Mouse (Mus musculus): ENCODE measurements around the gene Elavl3. TPM values are rescaled to one million over a fixed set of nuclear protein-coding genes. Genes with fewer than 3 reads are reported as not detected.

Elavl3 gene
- polyA plus RNA-seq, 1 experiment from 2014 or later = 0.73 TPM

DNA sequence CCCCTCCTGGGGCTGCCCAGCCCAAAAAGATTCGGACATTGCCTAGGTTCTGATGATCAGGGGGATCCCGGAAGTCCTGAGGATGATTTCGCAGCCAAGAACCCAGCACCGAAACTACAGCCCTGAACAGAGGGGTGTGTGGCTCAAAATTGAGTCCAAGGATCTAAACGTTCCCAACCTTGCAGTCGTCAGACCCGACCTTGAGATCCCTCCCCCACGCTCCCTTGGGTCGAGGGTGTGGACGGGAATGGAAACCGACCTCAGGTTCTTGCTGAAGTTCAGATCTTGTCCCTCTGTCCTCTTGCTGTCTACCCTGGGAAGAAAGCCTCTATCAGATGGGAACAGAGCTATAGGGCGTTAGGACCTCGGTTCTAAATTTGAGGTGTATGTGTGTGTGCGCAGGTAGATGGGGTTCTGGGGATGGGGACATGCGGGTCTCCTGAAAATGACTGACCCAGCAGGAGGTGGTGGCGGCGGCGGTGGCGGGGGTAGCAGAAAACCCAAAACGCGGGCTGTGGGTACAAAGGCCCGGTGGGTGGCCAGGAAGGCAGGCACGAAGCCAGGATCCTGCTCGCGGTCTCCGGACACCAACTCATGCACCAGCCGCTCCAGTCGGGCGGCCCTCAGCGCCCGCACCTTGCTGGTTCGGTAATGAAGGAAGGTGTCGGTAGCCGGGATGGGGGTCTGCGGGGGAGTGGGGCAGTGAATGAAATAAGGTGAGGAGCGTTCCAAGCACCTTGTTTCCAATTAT lies 64.1 kb downstream of the Elavl3 start:
- no peak overlapping the region for H3K9ac ChIP-seq (ENCODE audit: low read length)
- 0 out of 2 replicates have a peak, but pooled peaks cover 2% of the 10 kb centered on the region for H3K4me1 ChIP-seq (replicated peaks; ENCODE audit: control insufficient read depth, insufficient read depth)
- H3K4me2 ChIP-seq (replicated peaks; ENCODE audit: low read depth) = peak overlapping the region; percentile 56
- no peaks in the 10 kb centered on the region for H3K36me3 ChIP-seq (ENCODE audit: control insufficient read depth, insufficient read depth, low read length)
- H3K9me3 ChIP-seq (ENCODE audit: control insufficient read depth, low read length) = no peaks in the 10 kb centered on the region
- TF ChIP-seq CTCF (IDR thresholded peaks at IDR 0.05; ENCODE audit: low read depth) (no peak), EP300 (optimal IDR thresholded peaks at IDR 0.05) (no peak)
- DNase-seq (ENCODE audit: low spot score) (no peak), ATAC-seq (ENCODE audit: low FRiP score, low TSS enrichment) (no peak)
- no peaks in the 10 kb centered on the region; the same call in 1 of the 2 replicates for H3K27me3 ChIP-seq (ENCODE audit: control insufficient read depth, insufficient read depth, low read length)
- H3K27ac ChIP-seq (replicated peaks) = no peak overlapping the region
- H3K4me3 ChIP-seq (ENCODE audit: low read depth, low read length) = peak overlapping the region; percentile 52; the same call in 1 of the 2 replicates
- 14% methylated on average over 36 of the region's 36 CpGs for WGBS

GRCm38 (mm10) chr9:21983911-21984310 lies 67.9 kb downstream of the Elavl3 start:
- WGBS = 38% methylated on average over 3 of the region's 3 CpGs
- no peaks in the 10 kb centered on the region for H3K4me1 ChIP-seq (replicated peaks; ENCODE audit: control insufficient read depth, insufficient read depth)

DNA sequence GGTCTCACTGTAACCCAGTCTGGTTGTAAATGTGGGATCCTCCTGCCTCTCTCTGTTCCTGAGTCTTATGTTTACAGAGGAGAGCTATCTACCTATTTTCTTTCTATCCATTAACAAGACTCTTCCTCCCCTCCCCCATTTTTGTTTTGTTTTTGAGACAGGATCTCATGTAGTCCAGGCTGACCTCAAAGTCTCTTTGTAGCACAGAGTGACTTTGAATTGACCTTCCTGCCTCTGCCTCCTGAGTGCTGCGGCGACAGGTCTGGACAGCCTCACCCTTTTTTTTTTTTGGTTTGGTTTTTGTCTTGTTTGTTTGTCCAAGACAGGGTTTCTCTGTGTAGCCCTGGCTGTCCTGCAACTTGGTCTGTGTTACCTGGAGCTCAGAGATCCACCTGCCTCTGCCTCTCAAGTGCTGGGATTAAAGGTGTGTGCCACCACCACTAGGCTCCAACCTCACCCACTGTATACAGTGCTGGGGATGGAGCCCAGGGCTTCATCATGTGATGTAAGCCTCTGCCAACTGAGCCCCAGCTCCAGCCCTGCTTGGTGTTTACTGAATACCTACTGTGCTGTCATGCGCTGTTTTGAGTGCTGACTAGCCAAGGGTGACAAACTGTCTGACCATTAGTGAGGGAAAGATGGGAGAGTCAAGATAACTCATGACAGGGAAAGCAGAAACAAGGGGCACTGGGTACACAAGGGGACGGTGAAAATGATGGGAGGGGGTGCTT lies 73.3 kb downstream of the Elavl3 start:
- TF ChIP-seq EP300 (optimal IDR thresholded peaks at IDR 0.05) = no peak
- TF ChIP-seq CTCF (IDR thresholded peaks at IDR 0.05; ENCODE audit: low read depth) = no peak
- Histone ChIP-seq H3K27ac (replicated peaks) (no peak overlapping the region), H3K36me3 (ENCODE audit: control insufficient read depth, insufficient read depth, low read length) (no peaks in the 10 kb centered on the region), H3K9ac (ENCODE audit: low read length) (no peak overlapping the region), H3K4me3 (ENCODE audit: low read depth, low read length) (no peak overlapping the region), H3K27me3 (ENCODE audit: control insufficient read depth, insufficient read depth, low read length) (no peaks in the 10 kb centered on the region), H3K9me3 (ENCODE audit: control insufficient read depth, low read length) (no peaks in the 10 kb centered on the region), H3K4me2 (replicated peaks; ENCODE audit: low read depth) (no peak overlapping the region), H3K4me1 (replicated peaks; ENCODE audit: control insufficient read depth, insufficient read depth) (no peaks in the 10 kb centered on the region)
- WGBS = 86% methylated on average over 4 of the region's 4 CpGs
- no peak for DNase-seq (ENCODE audit: low spot score)
- ATAC-seq (ENCODE audit: low FRiP score, low TSS enrichment) = no peak

More at GRCm38 (mm10) chr9:21983911-21984310, 67.9 kb downstream of the Elavl3 start:
- H3K27me3 ChIP-seq (ENCODE audit: control insufficient read depth, insufficient read depth, low read length) = no peaks in the 10 kb centered on the region
- H3K4me2 ChIP-seq (replicated peaks; ENCODE audit: low read depth) = no peak overlapping the region
- no peak overlapping the region for H3K27ac ChIP-seq (replicated peaks)
- ATAC-seq (ENCODE audit: low FRiP score, low TSS enrichment) (no peak), DNase-seq (ENCODE audit: low spot score) (no peak)
- H3K36me3 ChIP-seq (ENCODE audit: control insufficient read depth, insufficient read depth, low read length) = no peaks in the 10 kb centered on the region
- H3K9ac ChIP-seq (ENCODE audit: low read length) = no peak overlapping the region
- TF ChIP-seq EP300 (optimal IDR thresholded peaks at IDR 0.05) (no peak), CTCF (IDR thresholded peaks at IDR 0.05; ENCODE audit: low read depth) (no peak)
- no peaks in the 10 kb centered on the region for H3K9me3 ChIP-seq (ENCODE audit: control insufficient read depth, low read length)
- H3K4me3 ChIP-seq (ENCODE audit: low read depth, low read length) = no peak overlapping the region

GRCm38 (mm10) chr9:21977972-21978371 lies 73.9 kb downstream of the Elavl3 start:
- no peak overlapping the region for H3K9ac ChIP-seq (ENCODE audit: low read length)
- H3K4me2 ChIP-seq (replicated peaks; ENCODE audit: low read depth) = no peak overlapping the region
- 26% methylated on average over 2 of the region's 2 CpGs for WGBS
- no peaks in the 10 kb centered on the region for H3K4me1 ChIP-seq (replicated peaks; ENCODE audit: control insufficient read depth, insufficient read depth)
- no peak for ATAC-seq (ENCODE audit: low FRiP score, low TSS enrichment)
- DNase-seq (ENCODE audit: low spot score) = peak; percentile 38
- no peak overlapping the region for H3K27ac ChIP-seq (replicated peaks)
- no peaks in the 10 kb centered on the region for H3K9me3 ChIP-seq (ENCODE audit: control insufficient read depth, low read length)
- no peaks in the 10 kb centered on the region for H3K36me3 ChIP-seq (ENCODE audit: control insufficient read depth, insufficient read depth, low read length)
- TF ChIP-seq CTCF (IDR thresholded peaks at IDR 0.05; ENCODE audit: low read depth) = peak; percentile 74
- no peak for TF ChIP-seq EP300 (optimal IDR thresholded peaks at IDR 0.05)
- no peak overlapping the region for H3K4me3 ChIP-seq (ENCODE audit: low read depth, low read length)
- no peaks in the 10 kb centered on the region for H3K27me3 ChIP-seq (ENCODE audit: control insufficient read depth, insufficient read depth, low read length)

DNA sequence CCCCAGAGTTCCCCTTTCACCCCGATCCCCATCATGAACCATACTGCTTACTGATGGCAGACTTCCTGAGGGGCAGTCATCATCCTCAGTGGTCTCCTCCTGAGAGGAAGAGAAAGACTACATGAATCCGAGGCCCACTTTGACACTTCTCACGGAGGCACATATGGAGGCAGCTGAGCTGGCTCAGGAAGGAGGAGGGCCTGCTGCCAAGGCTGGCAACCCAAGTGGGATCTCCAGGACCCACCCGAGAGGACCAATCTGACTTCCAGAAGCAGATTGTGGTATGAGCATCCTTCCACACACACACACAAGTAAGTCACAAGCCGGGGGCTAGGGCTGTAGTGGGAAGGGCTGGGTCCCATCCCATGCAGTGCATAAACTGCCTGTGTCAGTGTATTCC lies 74.5 kb downstream of the Elavl3 start:
- no peak overlapping the region for H3K9ac ChIP-seq (ENCODE audit: low read length)
- DNase-seq (ENCODE audit: low spot score) (no peak), ATAC-seq (ENCODE audit: low FRiP score, low TSS enrichment) (no peak)
- H3K4me3 ChIP-seq (ENCODE audit: low read depth, low read length) = no peak overlapping the region
- H3K9me3 ChIP-seq (ENCODE audit: control insufficient read depth, low read length) = no peaks in the 10 kb centered on the region
- WGBS = 76% methylated on average over 5 of the region's 5 CpGs
- no peaks in the 10 kb centered on the region for H3K36me3 ChIP-seq (ENCODE audit: control insufficient read depth, insufficient read depth, low read length)
- H3K27ac ChIP-seq (replicated peaks) = no peak overlapping the region
- no peaks in the 10 kb centered on the region for H3K4me1 ChIP-seq (replicated peaks; ENCODE audit: control insufficient read depth, insufficient read depth)
- no peak overlapping the region for H3K4me2 ChIP-seq (replicated peaks; ENCODE audit: low read depth)
- TF ChIP-seq CTCF (IDR thresholded peaks at IDR 0.05; ENCODE audit: low read depth) (no peak), EP300 (optimal IDR thresholded peaks at IDR 0.05) (no peak)
- no peaks in the 10 kb centered on the region for H3K27me3 ChIP-seq (ENCODE audit: control insufficient read depth, insufficient read depth, low read length)

Data from stomach, postnatal 0 days (tissue).